Mouse (Mus musculus) left cerebral cortex, adult 18-20 months (tissue): Measurements from ENCODE around the gene Mmp28. TPM values are rescaled to one million over a fixed set of nuclear protein-coding genes. Genes with fewer than 3 reads are reported as not detected.

Source experiments
- DNase-seq, 2 experiments: peaks; one replicate each; pipeline ENCODE4 v3.0.0; 2021 to 2022; ENCODE audit warnings: low spot score in 2 of 2, mixed read lengths in 1 of 2
- total RNA-seq, 2 experiments: library from RNA; stranded (reverse); gene quantifications; 2 replicates each; pipeline ENCODE4 v1.2.3; 2021

The Mmp28 gene
- total RNA-seq, 2 experiments from 2014 or later, result 2.5 to 3.9 TPM

DNA sequence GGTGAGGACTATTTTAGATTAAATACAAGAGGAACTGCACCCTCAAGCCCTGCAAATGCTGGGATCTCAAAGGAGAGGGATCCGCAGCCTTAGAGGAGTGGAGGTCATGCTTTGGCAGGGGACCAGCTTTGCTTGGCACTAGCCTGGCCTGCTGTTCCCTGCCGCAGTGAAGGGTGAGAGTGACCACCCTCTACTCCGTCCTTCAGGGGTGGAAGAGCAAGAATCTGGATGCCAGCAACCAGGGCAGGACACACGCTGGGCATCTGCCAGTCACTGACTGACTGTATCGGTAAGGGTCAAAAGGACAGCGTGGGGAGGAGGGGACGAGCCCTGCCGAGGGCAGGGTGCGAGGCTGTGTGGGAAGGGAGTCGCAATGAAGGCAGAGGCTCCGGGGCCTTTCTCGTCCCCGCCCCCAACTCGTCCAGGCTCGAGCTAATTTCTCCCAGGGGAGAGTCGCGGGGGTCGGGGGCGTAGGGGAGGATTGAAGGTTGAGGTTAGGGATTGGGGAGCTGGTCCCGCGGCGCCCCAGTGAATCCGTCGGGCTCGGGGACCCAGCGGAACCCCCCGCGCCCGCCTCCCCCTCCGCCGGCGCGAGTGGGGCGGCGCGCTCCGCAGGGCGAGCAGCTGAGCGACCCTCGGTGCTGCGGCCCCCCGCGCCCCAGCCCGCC, 53.6 kb downstream of the Mmp28 start, which contains the start of gene Rasl10b:
Rasl10b (plus strand) TSS at position 51 of the 668 bp plus-strand sequence.
- peak in 1 of 2 experiments; percentile 47 for DNase-seq

DNA sequence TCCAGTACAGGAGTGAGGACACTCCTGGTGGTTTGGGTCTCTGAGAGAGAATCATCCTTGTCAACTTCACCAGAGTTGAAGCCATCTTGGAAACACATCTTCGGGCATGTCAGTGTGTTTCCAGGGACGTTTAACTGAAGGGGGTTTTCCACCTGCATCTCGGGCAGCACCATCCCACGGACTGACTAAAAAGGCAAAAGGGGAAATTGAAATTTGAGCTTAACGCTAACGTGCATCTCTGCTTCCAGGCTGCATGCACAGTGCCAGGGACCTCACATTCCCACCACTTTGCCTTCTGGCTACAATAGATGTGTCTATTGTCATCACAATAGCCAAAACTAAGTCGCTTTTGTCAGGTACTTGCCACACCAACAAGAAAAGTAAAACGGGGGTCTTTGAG, 54.6 kb downstream of the Mmp28 start:
- DNase-seq, result no peak

DNA sequence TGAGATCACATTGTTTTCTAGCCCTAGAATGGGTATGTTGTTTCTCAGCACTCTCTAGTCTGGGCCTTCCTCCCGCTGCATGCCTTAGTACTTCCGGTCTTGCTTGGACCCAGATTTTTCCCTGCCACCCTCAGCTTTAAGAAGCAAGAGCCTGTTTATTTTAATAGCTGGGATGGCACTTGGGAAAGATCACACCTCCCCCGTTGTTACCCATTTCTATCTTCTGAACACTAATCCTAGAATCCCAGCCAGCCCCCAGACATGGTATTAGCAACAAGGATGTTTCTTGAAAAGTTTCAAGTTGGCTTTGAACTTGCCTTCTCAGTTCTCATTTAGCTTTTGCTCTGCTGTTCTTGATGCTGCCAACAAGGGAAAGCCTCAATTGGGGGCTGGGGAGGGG, 56.5 kb downstream of the Mmp28 start:
- peak in 1 of 2 experiments; percentile 44 for DNase-seq

DNA sequence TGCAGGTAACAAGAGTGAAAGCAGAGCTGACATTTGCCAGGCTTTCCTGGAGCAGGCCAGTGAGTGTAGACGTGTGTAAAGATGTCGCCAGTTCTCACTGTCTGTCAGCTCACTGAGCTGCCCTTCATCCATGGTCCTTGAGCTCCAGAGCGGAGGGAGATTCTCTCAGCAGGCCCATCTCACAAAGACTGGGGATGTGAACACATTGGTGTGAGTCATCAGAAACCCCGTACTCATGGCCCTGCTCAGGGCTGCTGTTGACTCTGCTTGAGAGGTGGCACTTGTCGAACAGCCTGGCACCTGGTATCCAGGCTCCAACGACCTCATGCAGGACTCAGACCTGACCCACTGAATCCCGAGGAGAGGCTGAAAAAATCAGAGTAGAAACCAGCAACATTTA, 59.1 kb downstream of the Mmp28 start:
- DNase-seq, result no peak

DNA sequence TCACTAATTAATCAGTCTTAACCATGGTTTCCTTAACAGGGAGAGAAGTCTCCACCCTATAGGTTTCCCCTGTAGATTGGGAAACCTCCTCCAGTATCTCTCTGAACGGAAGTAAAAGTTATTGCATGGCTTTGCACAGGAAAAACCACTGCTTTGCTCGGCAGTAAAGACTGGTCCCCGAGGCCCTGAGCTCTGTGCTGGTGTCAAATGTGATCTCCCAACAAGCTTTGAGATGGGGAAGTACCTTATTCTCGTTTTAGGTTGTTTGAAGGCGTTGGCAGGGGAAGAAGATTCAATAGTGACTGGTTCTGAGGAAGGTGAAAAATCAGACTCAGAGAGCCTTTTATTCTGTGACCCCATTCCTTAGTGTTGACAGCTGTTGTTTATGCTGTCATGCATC, 64.1 kb downstream of the Mmp28 start:
- no peak for DNase-seq

DNA sequence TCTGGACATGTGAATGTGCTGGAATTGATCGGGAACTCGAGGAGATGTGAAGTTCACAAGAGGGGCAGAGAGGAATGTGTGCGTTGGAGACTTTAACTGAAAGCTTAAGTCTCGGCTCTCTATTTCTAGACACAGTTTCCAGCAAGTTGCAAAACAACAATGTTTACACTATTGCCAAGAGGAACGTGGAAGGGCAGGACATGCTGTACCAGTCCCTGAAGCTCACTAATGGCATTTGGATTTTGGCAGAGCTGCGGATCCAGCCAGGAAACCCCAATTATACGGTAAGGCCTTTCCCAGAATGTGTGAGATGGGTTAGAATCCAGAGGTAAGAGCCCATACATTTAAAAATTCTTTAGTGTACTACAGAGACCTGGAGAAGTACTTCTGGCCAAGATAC, 65.2 kb downstream of the Mmp28 start:
- DNase-seq, result no peak

DNA sequence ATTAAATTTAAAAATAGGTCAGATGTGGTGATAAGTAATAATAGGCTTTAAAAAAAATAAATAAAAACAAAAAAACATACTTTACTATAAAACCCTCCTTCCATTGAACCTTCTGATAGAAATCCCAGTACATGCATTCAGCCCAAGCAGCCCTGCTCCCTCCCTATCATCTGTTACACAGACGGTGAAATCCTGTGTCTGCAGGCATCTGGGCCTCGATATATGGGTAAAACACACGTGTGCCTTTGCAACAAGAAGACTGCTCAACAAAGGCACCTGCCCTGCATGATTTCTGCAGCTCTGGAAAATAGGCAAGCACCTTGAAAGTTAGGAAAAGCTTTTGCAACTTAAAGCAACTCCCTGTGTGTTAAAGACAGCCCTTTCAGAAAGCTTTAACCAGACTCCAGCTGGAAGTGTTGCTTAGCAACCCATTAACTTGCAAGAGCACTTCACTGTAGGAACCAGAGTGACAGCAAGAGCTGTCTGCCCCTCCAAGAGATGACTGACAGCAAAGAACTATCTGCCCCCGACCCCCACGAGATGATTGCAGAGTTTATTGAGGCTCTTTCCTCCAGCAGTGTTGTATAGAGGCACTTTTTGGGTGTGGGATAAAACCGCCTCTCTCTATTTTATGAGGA, 68.0 kb downstream of the Mmp28 start:
- no peak for DNase-seq

DNA sequence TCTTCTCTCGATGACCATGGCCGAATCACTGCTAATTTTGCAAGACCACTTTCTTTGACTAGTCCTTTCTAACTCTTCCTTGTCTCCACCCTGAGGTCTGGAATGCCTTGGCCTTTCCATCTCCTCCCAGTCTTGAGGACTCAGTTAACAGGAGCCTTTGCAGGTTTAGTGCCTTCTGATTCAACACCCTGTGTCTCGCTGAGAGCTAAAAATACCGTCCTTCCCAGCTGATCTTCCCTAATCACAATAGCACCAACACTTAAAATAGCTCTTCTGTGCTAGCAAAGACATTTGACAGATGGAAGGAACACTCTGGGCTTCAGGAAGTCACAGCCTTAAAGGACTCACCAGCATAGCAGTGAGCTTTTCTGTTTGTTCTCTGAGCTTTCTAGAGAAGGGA, 69.8 kb downstream of the Mmp28 start:
- DNase-seq, result no peak

Other genes starting within 250 kb of the Mmp28 start
- gene Slfn14, start 176.3 kb downstream of the Mmp28 start, total RNA-seq, result under 1 TPM in 1 of 2 experiments, not detected in 1; 0.09 TPM
- 100 to 1,000 TPM; 280 to 293 TPM for gene Ap2b1, start 164.0 kb downstream of the Mmp28 start, total RNA-seq
- 10 to 100 TPM in 1 of 2 experiments, 1 to 10 TPM in 1; 7.0 to 10.1 TPM for gene Pex12, start 160.5 kb downstream of the Mmp28 start, total RNA-seq
- gene Rasl10b, start 53.9 kb downstream of the Mmp28 start, total RNA-seq, result 100 to 1,000 TPM; 268 to 269 TPM
- gene Gas2l2, start 33.6 kb downstream of the Mmp28 start, total RNA-seq, result not detected
- gene 1700020L24Rik, start 25.4 kb downstream of the Mmp28 start, total RNA-seq, result under 1 TPM; 0.47 to 0.53 TPM
- 10 to 100 TPM; 56.2 to 60.3 TPM for gene Taf15, start 10.0 kb upstream of the Mmp28 start, total RNA-seq
- gene Heatr9, start 59.1 kb upstream of the Mmp28 start, total RNA-seq, result not detected
- not detected for gene Ccl5, start 67.4 kb upstream of the Mmp28 start, total RNA-seq
- 1 to 10 TPM; 2.7 to 2.8 TPM for gene Ccl9, start 115.6 kb upstream of the Mmp28 start, total RNA-seq
- under 1 TPM; 0.75 to 0.98 TPM for gene Ccl6, start 130.0 kb upstream of the Mmp28 start, total RNA-seq
- not detected for gene Rpl9-ps1, start 182.6 kb upstream of the Mmp28 start, total RNA-seq
- gene Ccl3, start 186.3 kb upstream of the Mmp28 start, total RNA-seq, result not detected
- gene Ccl4, start 199.5 kb upstream of the Mmp28 start, total RNA-seq, result not detected
- gene Wfdc17, start 240.9 kb upstream of the Mmp28 start, total RNA-seq, result not detected
- gene Wfdc18, start 245.9 kb upstream of the Mmp28 start, total RNA-seq, result 1 to 10 TPM; 1.1 to 1.2 TPM